Comparison of ENCODE assay signal across 14 mouse cellular contexts in genomic region chr7:65418366-65418911, GRCm38 (mm10).
DNase-seq lines count a peak whose midpoint lies in the region; ATAC-seq and TF ChIP-seq lines count a peak whose summit lies in the region.
"Had no signal": no experiment of that assay in that cellular context is flagged by ENCODE, and none has a peak within 500 bp of the region (broad histone marks: within the 10 kb centered on the region; RNA-seq: fewer than 3 reads in every experiment).

No protein-coding gene starts in this region.

- DNase-seq in heart, adult 2 months: no peak
- no peak for DNase-seq in heart, postnatal 4 days
- no peak for DNase-seq in kidney, postnatal 14 days
- DNase-seq in midbrain, embryonic 14.5 days: no peak
- DNase-seq in right cerebral cortex, postnatal 36 days (ENCODE audit: low spot score in 2 of 2): no peak
- DNase-seq: cerebellum, postnatal 10 days; thymus, adult 2 months had no signal

- intact Hi-C loops in heart, adult 2 months (cut with DNase I): loop anchor here (5.0 kb wide), 1 partner anchor 36 kb away; no protein-coding TSS in a partner anchor

- 61% methylated on average over 10 of the region's 10 CpGs for WGBS in heart, adult 2 months
- 73% methylated on average over 10 of the region's 10 CpGs for WGBS in kidney, embryonic 15.5 days
- 89% methylated on average over 10 of the region's 10 CpGs for WGBS in midbrain, embryonic 15.5 days
- 90% methylated on average over 10 of the region's 10 CpGs for WGBS in midbrain, embryonic 14.5 days
- WGBS in neural tube, embryonic 14.5 days: 88% methylated on average over 10 of the region's 10 CpGs

- 0 out of 2 replicates have a peak, but pooled peaks have one; percentile 6 for TF ChIP-seq EP300 in heart, adult 2 months (IDR thresholded peaks at IDR 0.05; ENCODE audit: insufficient read depth, low read depth, low read length)

- H3K4me1 ChIP-seq in heart, adult 2 months (ENCODE audit: control insufficient read depth, insufficient read depth, low read length): peaks cover 23% of the 10 kb centered on the region
- H3K4me1 ChIP-seq in kidney, embryonic 15.5 days: peaks cover 70% of the 10 kb centered on the region
- peaks cover 11% of the 10 kb centered on the region for H3K4me1 ChIP-seq in midbrain, embryonic 15.5 days
- peaks cover 13% of the 10 kb centered on the region; the same call in 1 of the 2 replicates for H3K4me1 ChIP-seq in midbrain, embryonic 14.5 days (ENCODE audit: control insufficient read depth, insufficient read depth, low read length)
- peaks cover 16% of the 10 kb centered on the region for H3K4me1 ChIP-seq in neural tube, embryonic 14.5 days (ENCODE audit: control insufficient read depth, insufficient read depth, low read length)

- peaks cover 4% of the 10 kb centered on the region; the same call in 1 of the 2 replicates for H3K36me3 ChIP-seq in heart, adult 2 months (ENCODE audit: control insufficient read depth, insufficient read depth, low read length)
- no peaks in the 10 kb centered on the region for H3K36me3 ChIP-seq in kidney, embryonic 15.5 days
- no peaks in the 10 kb centered on the region for H3K36me3 ChIP-seq in midbrain, embryonic 15.5 days (replicated peaks)
- no peaks in the 10 kb centered on the region for H3K36me3 ChIP-seq in midbrain, embryonic 14.5 days (ENCODE audit: control insufficient read depth, insufficient read depth, low read length)
- no peaks in the 10 kb centered on the region for H3K36me3 ChIP-seq in neural tube, embryonic 14.5 days (ENCODE audit: control insufficient read depth, insufficient read depth, low read length)
- H3K36me3 ChIP-seq: liver, embryonic 12.5 days had no signal

- H3K27ac ChIP-seq in heart, adult 2 months: peak overlapping the region; percentile 60
- peak overlapping the region; percentile 73 for H3K27ac ChIP-seq in kidney, embryonic 15.5 days
- H3K27ac ChIP-seq in midbrain, embryonic 15.5 days: 0 out of 2 replicates have a peak overlapping the region, but pooled peaks have one; percentile 28
- no peak overlapping the region for H3K27ac ChIP-seq in midbrain, embryonic 14.5 days (replicated peaks; ENCODE audit: low read depth, low read length)
- H3K27ac ChIP-seq in neural tube, embryonic 14.5 days (ENCODE audit: low read depth, low read length): 0 out of 2 replicates have a peak overlapping the region, but pooled peaks have one; percentile 25
- H3K27ac ChIP-seq: forebrain, embryonic 13.5 days; liver, embryonic 12.5 days had no signal

- H3K4me3 ChIP-seq in heart, adult 2 months: no peak overlapping the region
- H3K4me3 ChIP-seq in kidney, embryonic 15.5 days (replicated peaks): no peak overlapping the region
- H3K4me3 ChIP-seq in midbrain, embryonic 15.5 days: no peak overlapping the region
- H3K4me3 ChIP-seq in midbrain, embryonic 14.5 days (replicated peaks; ENCODE audit: low read depth, low read length): no peak overlapping the region
- H3K4me3 ChIP-seq in neural tube, embryonic 14.5 days (ENCODE audit: low read depth, low read length): no peak overlapping the region
- H3K4me3 ChIP-seq: forebrain, embryonic 13.5 days; liver, embryonic 12.5 days had no signal

- H3K9me3 ChIP-seq in kidney, embryonic 15.5 days (replicated peaks): no peaks in the 10 kb centered on the region
- H3K9me3 ChIP-seq in midbrain, embryonic 15.5 days: no peaks in the 10 kb centered on the region
- no peaks in the 10 kb centered on the region for H3K9me3 ChIP-seq in midbrain, embryonic 14.5 days (ENCODE audit: control insufficient read depth, low read length)
- no peaks in the 10 kb centered on the region for H3K9me3 ChIP-seq in neural tube, embryonic 14.5 days (ENCODE audit: control insufficient read depth, low read length)
- H3K9me3 ChIP-seq: forebrain, embryonic 13.5 days; liver, embryonic 12.5 days had no signal

- H3K9ac ChIP-seq in heart, adult 2 months (ENCODE audit: low read depth, low read length): no peak overlapping the region
- no peak overlapping the region for H3K9ac ChIP-seq in kidney, embryonic 15.5 days
- no peak overlapping the region for H3K9ac ChIP-seq in midbrain, embryonic 15.5 days
- no peak overlapping the region for H3K9ac ChIP-seq in midbrain, embryonic 14.5 days (replicated peaks; ENCODE audit: low read length)
- no peak overlapping the region for H3K9ac ChIP-seq in neural tube, embryonic 14.5 days (replicated peaks; ENCODE audit: low read depth, low read length)
- H3K9ac ChIP-seq: forebrain, embryonic 13.5 days; liver, embryonic 12.5 days had no signal

- H3K79me2 ChIP-seq in heart, adult 2 months (replicated peaks; ENCODE audit: control insufficient read depth, insufficient read depth, low read length): no peaks in the 10 kb centered on the region

- TF ChIP-seq CTCF in heart, adult 2 months (IDR thresholded peaks at IDR 0.05): no peak

- ATAC-seq in kidney, embryonic 15.5 days (replicated peaks; ENCODE audit: low FRiP score): no peak
- ATAC-seq in midbrain, embryonic 15.5 days (replicated peaks): no peak
- no peak for ATAC-seq in midbrain, embryonic 14.5 days (ENCODE audit: low FRiP score, low TSS enrichment)
- no peak for ATAC-seq in neural tube, embryonic 14.5 days (ENCODE audit: low read depth)
- ATAC-seq: activated CD4-positive, CD25-positive, alpha-beta regulatory T cell, adult 4 months; CD4-positive, CD25-positive, alpha-beta regulatory T cell, adult 4 months; forebrain, embryonic 13.5 days; liver, embryonic 12.5 days had no signal

- no peaks in the 10 kb centered on the region for H3K27me3 ChIP-seq in heart, adult 2 months (ENCODE audit: control insufficient read depth, insufficient read depth, low read length)
- H3K27me3 ChIP-seq in kidney, embryonic 15.5 days: no peaks in the 10 kb centered on the region
- H3K27me3 ChIP-seq in midbrain, embryonic 15.5 days (replicated peaks): no peaks in the 10 kb centered on the region
- H3K27me3 ChIP-seq in midbrain, embryonic 14.5 days (ENCODE audit: control insufficient read depth, insufficient read depth, low read length): no peaks in the 10 kb centered on the region
- no peaks in the 10 kb centered on the region for H3K27me3 ChIP-seq in neural tube, embryonic 14.5 days (ENCODE audit: control insufficient read depth, insufficient read depth, low read length)
- H3K27me3 ChIP-seq: forebrain, embryonic 13.5 days; liver, embryonic 12.5 days had no signal

- no peak overlapping the region for H3K4me2 ChIP-seq in kidney, embryonic 15.5 days
- no peak overlapping the region for H3K4me2 ChIP-seq in midbrain, embryonic 15.5 days
- no peak overlapping the region for H3K4me2 ChIP-seq in midbrain, embryonic 14.5 days (ENCODE audit: low read length)
- H3K4me2 ChIP-seq in neural tube, embryonic 14.5 days (ENCODE audit: low read depth, low read length): no peak overlapping the region
- H3K4me2 ChIP-seq: forebrain, embryonic 13.5 days; liver, embryonic 12.5 days had no signal

- TF ChIP-seq POLR2A in heart, adult 2 months (IDR thresholded peaks at IDR 0.05; ENCODE audit: insufficient read depth, low read depth, low read length): no peak
